Mouse (Mus musculus): ENCODE data around the gene Gm3238. TPM values are rescaled to one million over a fixed set of nuclear protein-coding genes. Genes with fewer than 3 reads are reported as not detected.
A peak's percentile ranks its signal among the peaks of the same experiment; 100 is the strongest.
"Not testable (repeated sequence)": the region's sequence is repeated elsewhere in the genome, so short reads cannot be mapped to it uniquely, and the experiment has no call there.

The Gm3238 gene
- 0.92 TPM in 1 of 2 replicates, not detected in the other for polyA plus RNA-seq (2015; fragmentation: Nextera tagmentation; extraction: Ambion mirVana)

- H3K9ac ChIP-seq; H3K27ac ChIP-seq (replicated peaks); H3K4me3 ChIP-seq (replicated peaks); H3K4me2 ChIP-seq (replicated peaks); H3K9me3 ChIP-seq (replicated peaks); H3K36me3 ChIP-seq; ATAC-seq (ENCODE audit: insufficient number of reproducible peaks, low FRiP score, low TSS enrichment, low read depth); H3K27me3 ChIP-seq; H3K4me1 ChIP-seq: not testable (repeated sequence)
- no CpG with 5 or more reads among the region's 1 CpGs for WGBS
These were observed at the start of gene Gm3238 for GRCm38 (mm10) chr10:77771225-77771624. TSS of gene Gm3238 (minus strand) at chr10:77771325.

DNA sequence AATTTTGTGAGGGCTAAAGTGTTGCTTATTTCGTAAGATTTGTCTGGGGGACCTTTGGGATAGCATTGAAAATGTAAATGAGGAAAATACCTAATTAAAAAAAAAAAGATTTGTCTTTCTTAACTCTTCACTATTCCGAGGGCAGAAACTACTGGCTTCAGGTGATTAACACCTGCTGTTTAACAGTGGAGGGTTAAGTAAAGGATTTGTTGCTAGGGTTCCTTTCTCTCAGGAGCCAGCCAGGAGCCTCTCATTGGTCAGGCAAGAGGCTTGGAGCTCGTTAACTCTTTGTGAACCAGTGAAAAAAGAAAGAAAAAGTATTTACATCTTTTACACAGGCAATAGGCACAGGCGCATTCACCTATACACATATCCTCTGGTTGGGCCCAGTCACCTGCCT lies 48.1 kb upstream of the Gm3238 start:
- no peaks in the 10 kb centered on the region for H3K27me3 ChIP-seq
- H3K4me1 ChIP-seq, result no peaks in the 10 kb centered on the region
- WGBS, result 24% methylated on average over 4 of the region's 4 CpGs
- no peak overlapping the region for H3K27ac ChIP-seq (replicated peaks)
- H3K36me3 ChIP-seq, result no peaks in the 10 kb centered on the region
- H3K9ac ChIP-seq, result no peak overlapping the region
- H3K4me2 ChIP-seq (replicated peaks), result no peak overlapping the region
- no peak overlapping the region for H3K4me3 ChIP-seq (replicated peaks)
- no peaks in the 10 kb centered on the region for H3K9me3 ChIP-seq (replicated peaks)
- ATAC-seq (ENCODE audit: insufficient number of reproducible peaks, low FRiP score, low TSS enrichment, low read depth), result no peak

DNA sequence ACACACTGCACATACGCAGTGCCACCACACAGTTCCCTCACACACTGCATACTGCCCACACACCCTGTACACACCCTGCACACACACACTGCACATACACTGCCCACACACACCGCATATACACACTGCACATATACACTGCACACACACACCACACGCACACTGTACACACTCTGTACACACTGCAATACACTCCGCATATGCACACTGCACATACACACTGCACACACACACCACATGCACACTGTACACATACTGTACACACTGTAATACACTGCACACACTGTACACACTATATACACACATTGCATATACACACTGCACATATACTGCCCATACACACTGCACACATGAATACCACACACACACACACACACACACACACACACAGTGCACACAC lies 47.4 kb upstream of the Gm3238 start:
- Histone ChIP-seq H3K4me1 (no peaks in the 10 kb centered on the region), H3K4me2 (replicated peaks) (no peak overlapping the region), H3K27me3 (no peaks in the 10 kb centered on the region), H3K4me3 (replicated peaks) (no peak overlapping the region), H3K9ac (no peak overlapping the region), H3K27ac (replicated peaks) (no peak overlapping the region), H3K36me3 (no peaks in the 10 kb centered on the region), H3K9me3 (replicated peaks) (no peaks in the 10 kb centered on the region)
- 95% methylated on average over 4 of the region's 4 CpGs for WGBS
- ATAC-seq (ENCODE audit: insufficient number of reproducible peaks, low FRiP score, low TSS enrichment, low read depth), result peak; percentile 37; the same call in 1 of the 2 replicates

- H3K27me3 ChIP-seq, result no peaks in the 10 kb centered on the region
- H3K4me2 ChIP-seq (replicated peaks), result no peak overlapping the region
- 36% methylated on average over 5 of the region's 5 CpGs for WGBS
- no peak overlapping the region for H3K9ac ChIP-seq
- H3K9me3 ChIP-seq (replicated peaks), result no peaks in the 10 kb centered on the region
- no peak for ATAC-seq (ENCODE audit: insufficient number of reproducible peaks, low FRiP score, low TSS enrichment, low read depth)
- no peak overlapping the region for H3K27ac ChIP-seq (replicated peaks)
- no peaks in the 10 kb centered on the region for H3K4me1 ChIP-seq
- H3K4me3 ChIP-seq (replicated peaks), result no peak overlapping the region
- H3K36me3 ChIP-seq, result no peaks in the 10 kb centered on the region
These were observed 44.4 kb upstream of the Gm3238 start for GRCm38 (mm10) chr10:77815514-77815913.

DNA sequence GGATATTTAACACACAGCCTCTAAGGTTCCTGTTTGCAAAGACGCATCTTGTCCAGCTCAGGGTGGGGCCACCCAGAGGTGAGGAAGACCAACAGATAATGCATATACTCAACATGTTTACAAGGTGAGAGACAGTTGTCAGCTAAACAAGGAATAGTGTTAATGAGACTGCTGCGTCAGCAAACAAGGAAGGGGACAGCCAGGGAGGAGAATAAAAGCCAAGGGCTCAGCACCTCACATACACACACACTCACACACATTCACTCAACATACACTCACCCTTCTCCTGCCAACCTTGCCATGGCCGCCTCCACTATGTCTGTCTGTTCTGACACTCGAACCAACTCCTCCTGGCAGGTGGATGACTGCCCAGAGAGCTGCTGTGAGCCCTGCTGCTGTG lies 43.3 kb upstream of the Gm3238 start, which contains the start of gene Gm2696:
Gene Gm2696, plus strand, starts transcription at position 301 of the 400 bp plus-strand sequence.
- Histone ChIP-seq H3K9me3 (replicated peaks) (no peaks in the 10 kb centered on the region), H3K36me3 (no peaks in the 10 kb centered on the region), H3K27ac (replicated peaks) (no peak within 1 kb of the TSS), H3K4me3 (replicated peaks) (no peak within 1 kb of the TSS), H3K4me1 (no peaks in the 10 kb centered on the region), H3K27me3 (no peaks in the 10 kb centered on the region), H3K9ac (no peak within 1 kb of the TSS), H3K4me2 (replicated peaks) (no peak within 1 kb of the TSS)
- 48% methylated on average over 3 of the region's 4 CpGs for WGBS
- no peak for ATAC-seq (ENCODE audit: insufficient number of reproducible peaks, low FRiP score, low TSS enrichment, low read depth)

GRCm38 (mm10) chr10:77811743-77812142 lies 40.6 kb upstream of the Gm3238 start, which contains the start of gene Gm9507:
TSS of gene Gm9507 (minus strand) at chr10:77811843.
- WGBS, result 61% methylated on average over 5 of the region's 5 CpGs
- Histone ChIP-seq H3K9me3 (replicated peaks) (no peaks in the 10 kb centered on the region), H3K4me1 (no peaks in the 10 kb centered on the region), H3K36me3 (no peaks in the 10 kb centered on the region), H3K27ac (replicated peaks) (no peak within 1 kb of the TSS), H3K4me3 (replicated peaks) (no peak within 1 kb of the TSS), H3K9ac (no peak within 1 kb of the TSS), H3K27me3 (no peaks in the 10 kb centered on the region), H3K4me2 (replicated peaks) (no peak within 1 kb of the TSS)
- ATAC-seq (ENCODE audit: insufficient number of reproducible peaks, low FRiP score, low TSS enrichment, low read depth), result no peak

DNA sequence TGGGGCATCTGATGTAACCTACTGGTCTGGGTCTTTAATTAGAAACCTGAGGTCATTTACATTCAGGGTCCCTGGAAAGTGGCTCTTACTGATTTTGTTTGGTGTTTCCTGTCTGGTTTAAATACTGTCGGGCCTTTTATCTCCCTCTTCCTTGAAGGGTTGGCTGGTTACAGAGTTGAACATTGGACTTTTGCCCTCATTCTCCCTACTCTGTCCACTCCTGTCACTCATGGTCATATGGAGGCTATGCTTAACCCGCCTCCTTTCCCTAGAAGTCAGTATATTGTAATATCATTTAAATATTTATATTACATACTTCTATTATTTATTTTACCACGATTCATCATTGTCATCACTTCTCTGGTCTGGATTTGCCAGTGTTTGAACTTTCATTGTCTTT lies 33.0 kb upstream of the Gm3238 start:
- no peak for ATAC-seq (ENCODE audit: insufficient number of reproducible peaks, low FRiP score, low TSS enrichment, low read depth)
- 74% methylated on average over 3 of the region's 3 CpGs for WGBS
- no peak overlapping the region for H3K4me2 ChIP-seq (replicated peaks)
- H3K27me3 ChIP-seq, result no peaks in the 10 kb centered on the region
- no peaks in the 10 kb centered on the region for H3K9me3 ChIP-seq (replicated peaks)
- no peak overlapping the region for H3K9ac ChIP-seq
- H3K4me1 ChIP-seq, result no peaks in the 10 kb centered on the region
- H3K36me3 ChIP-seq, result no peaks in the 10 kb centered on the region
- H3K27ac ChIP-seq (replicated peaks), result no peak overlapping the region
- H3K4me3 ChIP-seq (replicated peaks), result no peak overlapping the region

- Histone ChIP-seq H3K27me3 (no peaks in the 10 kb centered on the region), H3K4me1 (peaks cover 7% of the 10 kb centered on the region; the same call in 1 of the 2 replicates), H3K27ac (replicated peaks) (no peak within 1 kb of the TSS), H3K4me2 (replicated peaks) (no peak within 1 kb of the TSS), H3K36me3 (no peaks in the 10 kb centered on the region), H3K4me3 (replicated peaks) (no peak within 1 kb of the TSS), H3K9me3 (replicated peaks) (no peaks in the 10 kb centered on the region), H3K9ac (no peak within 1 kb of the TSS)
- WGBS, result 55% methylated on average over 8 of the region's 8 CpGs
- ATAC-seq (ENCODE audit: insufficient number of reproducible peaks, low FRiP score, low TSS enrichment, low read depth), result no peak
These were observed 27.9 kb upstream of the Gm3238 start, which contains the start of gene Gm19668 for GRCm38 (mm10) chr10:77798921-77799508. TSS of gene Gm19668 (minus strand) at chr10:77799133.

DNA sequence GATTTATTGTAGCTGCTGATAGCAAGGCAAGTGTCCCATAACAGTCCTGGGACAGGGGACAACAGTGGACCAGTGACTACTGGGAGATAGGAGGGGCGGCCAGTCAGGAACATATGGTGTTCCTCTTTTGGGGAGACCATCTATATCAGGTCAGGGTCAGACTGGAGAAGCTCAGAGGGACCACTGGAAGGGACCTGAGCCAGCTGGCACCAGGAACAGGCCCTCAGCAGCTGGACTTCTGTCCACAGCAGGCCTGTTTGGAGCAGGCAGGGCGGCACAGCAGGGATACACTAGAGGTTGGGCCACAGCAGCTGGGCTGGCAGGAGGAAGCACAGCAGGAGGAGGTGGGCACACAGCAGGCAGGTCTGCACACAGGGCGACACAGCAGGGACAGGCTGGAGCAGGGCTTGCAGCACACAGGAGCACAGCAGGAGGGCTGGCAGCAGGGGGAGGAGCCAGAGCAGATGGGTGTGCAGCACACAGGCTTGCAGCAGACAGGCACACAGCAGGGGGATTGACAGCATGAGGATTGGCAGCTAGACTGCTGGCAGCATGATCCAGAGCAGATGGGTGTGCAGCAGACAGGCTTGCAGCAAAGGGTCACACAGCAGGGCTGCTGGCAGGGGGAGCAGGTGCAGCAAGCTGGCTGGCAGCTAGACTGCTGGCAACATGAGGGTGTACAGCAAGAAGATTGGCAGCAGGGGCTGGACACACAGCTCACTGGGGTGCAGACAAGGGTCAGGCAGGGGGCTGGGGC lies 27.2 kb upstream of the Gm3238 start:
- not testable (repeated sequence) for H3K27ac ChIP-seq (replicated peaks); H3K4me3 ChIP-seq (replicated peaks); ATAC-seq (ENCODE audit: insufficient number of reproducible peaks, low FRiP score, low TSS enrichment, low read depth); H3K4me2 ChIP-seq (replicated peaks); H3K4me1 ChIP-seq; H3K9me3 ChIP-seq (replicated peaks); H3K9ac ChIP-seq; H3K27me3 ChIP-seq; H3K36me3 ChIP-seq
- 34% methylated on average over 3 of the region's 3 CpGs for WGBS

GRCm38 (mm10) chr10:77797677-77798076 lies 26.6 kb upstream of the Gm3238 start:
- H3K9ac ChIP-seq, result no peak overlapping the region
- H3K27ac ChIP-seq (replicated peaks), result no peak overlapping the region
- H3K4me1 ChIP-seq, result peaks cover 7% of the 10 kb centered on the region; the same call in 1 of the 2 replicates
- H3K36me3 ChIP-seq, result no peaks in the 10 kb centered on the region
- 14% methylated on average over 3 of the region's 3 CpGs for WGBS
- no peak overlapping the region for H3K4me2 ChIP-seq (replicated peaks)
- no peaks in the 10 kb centered on the region for H3K27me3 ChIP-seq
- H3K4me3 ChIP-seq (replicated peaks), result no peak overlapping the region
- ATAC-seq (ENCODE audit: insufficient number of reproducible peaks, low FRiP score, low TSS enrichment, low read depth), result no peak
- H3K9me3 ChIP-seq (replicated peaks), result no peaks in the 10 kb centered on the region

GRCm38 (mm10) chr10:77794976-77795375 lies 23.9 kb upstream of the Gm3238 start, which contains the start of gene Gm9639:
TSS of gene Gm9639 (minus strand) at chr10:77795076.
- Histone ChIP-seq H3K9ac (no peak within 1 kb of the TSS), H3K4me2 (replicated peaks) (no peak within 1 kb of the TSS), H3K27ac (replicated peaks) (no peak within 1 kb of the TSS), H3K4me3 (replicated peaks) (no peak within 1 kb of the TSS), H3K27me3 (no peaks in the 10 kb centered on the region), H3K9me3 (replicated peaks) (no peaks in the 10 kb centered on the region), H3K4me1 (peaks cover 7% of the 10 kb centered on the region; the same call in 1 of the 2 replicates), H3K36me3 (no peaks in the 10 kb centered on the region)
- 45% methylated on average over 2 of the region's 2 CpGs for WGBS
- no peak for ATAC-seq (ENCODE audit: insufficient number of reproducible peaks, low FRiP score, low TSS enrichment, low read depth)
